Mouse (Mus musculus) right cerebral cortex, postnatal 14 days (tissue): Measurements from ENCODE around the gene Wrap53.
"Not testable (repeated sequence)": the region's sequence is repeated elsewhere in the genome, so short reads cannot be mapped to it uniquely, and the experiment has no call there.

Experiments used
- DNase-seq: peaks from one replicate; pipeline ENCODE4 v3.0.0; 2022

The Wrap53 gene

DNA sequence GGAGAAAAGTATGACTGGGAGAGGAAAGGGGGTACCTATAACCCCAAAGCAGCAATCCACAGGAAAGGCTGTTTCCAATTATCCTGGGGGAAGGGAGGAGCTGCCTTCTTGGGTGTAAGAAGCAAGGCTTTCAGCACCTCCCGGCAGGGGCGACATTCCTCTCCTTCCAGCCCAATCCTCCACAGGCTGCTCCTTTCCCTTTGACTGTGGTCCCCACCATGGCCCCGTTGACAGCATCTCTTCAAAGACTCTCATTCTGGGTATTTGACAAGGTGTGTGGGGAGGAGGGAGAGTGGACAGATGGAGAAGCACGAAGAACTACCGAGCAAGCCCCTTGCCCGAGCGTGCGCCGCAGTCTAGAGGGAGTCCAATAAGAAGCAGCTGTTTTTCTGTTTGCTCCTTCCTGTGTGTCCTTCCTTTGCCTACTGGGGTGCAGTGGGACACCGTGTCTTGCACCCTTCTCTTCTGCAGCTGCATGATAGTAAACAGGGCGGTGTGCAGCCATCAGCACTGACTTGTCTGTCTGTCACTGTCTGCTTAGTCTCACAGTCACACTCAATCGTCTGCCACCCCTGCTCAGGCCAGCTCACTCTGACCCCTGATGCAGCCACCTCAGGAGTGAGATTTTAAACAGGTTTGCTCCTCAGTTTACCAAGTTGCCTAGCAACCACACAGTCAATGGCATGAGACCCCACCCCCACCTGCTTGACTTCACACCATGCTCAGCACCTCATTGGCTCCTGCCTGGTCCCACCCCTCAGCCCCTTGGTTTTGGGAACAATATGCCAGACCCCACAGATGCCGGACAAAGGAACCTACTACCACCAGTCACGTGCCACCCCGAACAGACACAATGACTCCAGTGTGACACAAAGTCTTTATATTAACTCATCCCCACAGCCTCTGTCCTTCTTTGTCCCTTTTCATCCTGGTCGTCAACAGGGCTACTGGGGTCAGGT is 18.9 kb downstream of the Wrap53 start:
- no peak for DNase-seq

GRCm38 (mm10) chr11:69559851-69560765 is 19.9 kb downstream of the Wrap53 start, which contains the start of gene Efnb3:
Gene Efnb3, minus strand, starts transcription at chr11:69560205.
- peak; percentile 63 for DNase-seq

- DNase-seq = no peak
Observed at GRCm38 (mm10) chr11:69559183-69559582, 20.9 kb downstream of the Wrap53 start.

- DNase-seq = no peak
Observed at GRCm38 (mm10) chr11:69558756-69559155, 21.3 kb downstream of the Wrap53 start.

GRCm38 (mm10) chr11:69557381-69557958 is 22.6 kb downstream of the Wrap53 start:
- peak; percentile 66 for DNase-seq

- DNase-seq = no peak
Observed at GRCm38 (mm10) chr11:69554539-69555140, 25.4 kb downstream of the Wrap53 start.

DNA sequence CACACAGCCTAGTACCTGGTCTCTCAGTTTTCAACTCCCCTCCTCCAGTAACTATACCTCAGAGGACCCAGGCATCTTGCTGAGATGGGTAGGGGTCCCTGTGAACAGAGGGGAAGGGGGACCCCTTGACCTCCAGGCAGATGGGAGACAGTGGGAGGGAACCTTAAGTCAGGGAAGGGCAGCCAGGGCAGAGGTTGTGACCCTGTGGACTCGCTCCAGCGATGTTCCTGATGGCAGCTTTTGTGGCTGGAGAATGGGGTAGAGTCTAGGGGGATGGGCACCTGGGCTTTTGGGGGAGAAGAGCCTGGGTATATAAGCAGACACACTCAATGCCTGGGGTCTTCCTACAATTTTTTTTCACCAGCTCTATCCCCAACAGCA is 26.7 kb downstream of the Wrap53 start:
- DNase-seq = no peak

GRCm38 (mm10) chr11:69552622-69553340 is 27.3 kb downstream of the Wrap53 start:
- peak; percentile 70 for DNase-seq

DNA sequence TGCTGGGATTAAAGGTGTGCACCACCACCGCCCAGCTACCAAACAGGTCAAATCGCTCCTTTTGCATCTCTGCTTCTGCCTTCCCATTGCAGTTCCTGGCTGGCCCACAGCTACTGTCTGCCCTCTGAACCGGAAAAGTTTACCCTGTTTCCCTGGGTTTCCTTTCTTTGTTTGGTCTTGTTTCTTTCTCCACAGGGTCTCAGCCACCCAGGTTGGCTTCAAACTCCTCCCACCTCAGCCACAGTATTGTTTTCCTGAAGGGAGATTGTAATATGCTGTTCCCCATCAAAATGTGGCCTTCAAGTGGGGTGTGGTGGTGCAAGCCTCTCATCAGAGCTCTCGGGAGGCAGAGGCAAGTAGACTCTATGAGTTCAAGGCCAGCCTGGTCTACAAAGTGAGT is 28.7 kb downstream of the Wrap53 start:
- DNase-seq = no peak

DNA sequence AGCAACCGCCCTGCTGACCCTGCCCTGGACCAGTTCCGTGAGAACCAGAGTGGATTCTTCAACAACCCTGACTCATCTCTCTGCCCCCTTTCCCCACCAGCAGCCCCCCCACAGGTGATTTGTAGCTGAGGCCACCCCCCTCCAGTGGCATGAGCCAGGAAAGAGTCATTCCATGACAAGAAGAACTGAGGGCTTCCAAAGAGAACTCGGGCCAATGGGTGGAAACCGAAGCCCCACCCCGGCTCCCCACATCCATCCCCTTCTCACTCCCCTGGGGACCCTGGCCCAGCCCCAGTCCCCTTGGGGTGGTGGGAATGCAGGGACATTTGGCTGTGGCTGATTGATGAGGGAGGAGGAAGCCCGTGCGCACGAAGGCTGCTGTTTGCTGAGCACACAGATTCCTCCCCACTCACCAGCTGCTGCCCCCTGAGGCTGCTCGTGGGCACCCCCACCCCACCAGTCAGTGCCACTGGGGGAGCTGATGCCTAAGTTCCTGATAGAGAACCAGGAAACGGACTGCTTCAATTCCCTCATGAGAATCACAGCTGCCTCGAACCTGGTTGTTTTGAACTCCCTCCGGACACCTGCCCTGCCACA is 30.9 kb downstream of the Wrap53 start, which contains the start of gene Dnah2:
Dnah2 (minus strand) TSS at position 51 of the 597 bp plus-strand sequence.
- DNase-seq = no peak

DNA sequence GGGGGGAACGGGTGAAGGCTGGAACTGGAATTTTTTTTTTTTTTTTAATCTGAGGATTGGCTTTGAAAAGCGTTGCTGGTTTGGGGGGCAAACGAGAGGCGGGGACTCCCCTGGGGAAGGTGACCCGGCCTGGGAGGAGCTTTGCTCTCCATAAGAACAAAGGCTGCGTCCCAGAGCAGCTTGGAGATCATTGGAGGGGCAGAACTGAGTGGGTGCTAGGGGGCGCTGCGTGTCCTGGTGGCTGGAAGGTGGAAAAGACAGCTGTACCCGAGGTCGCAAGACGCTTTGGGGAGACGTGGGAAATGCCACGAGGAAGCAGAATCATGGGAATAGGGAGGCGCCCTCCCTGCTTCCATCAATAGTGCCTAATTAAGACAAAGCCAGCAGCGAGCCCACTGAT is 33.0 kb downstream of the Wrap53 start:
- peak; percentile 62 for DNase-seq

GRCm38 (mm10) chr11:69546423-69547053 is 33.5 kb downstream of the Wrap53 start:
- peak; percentile 89 for DNase-seq

DNA sequence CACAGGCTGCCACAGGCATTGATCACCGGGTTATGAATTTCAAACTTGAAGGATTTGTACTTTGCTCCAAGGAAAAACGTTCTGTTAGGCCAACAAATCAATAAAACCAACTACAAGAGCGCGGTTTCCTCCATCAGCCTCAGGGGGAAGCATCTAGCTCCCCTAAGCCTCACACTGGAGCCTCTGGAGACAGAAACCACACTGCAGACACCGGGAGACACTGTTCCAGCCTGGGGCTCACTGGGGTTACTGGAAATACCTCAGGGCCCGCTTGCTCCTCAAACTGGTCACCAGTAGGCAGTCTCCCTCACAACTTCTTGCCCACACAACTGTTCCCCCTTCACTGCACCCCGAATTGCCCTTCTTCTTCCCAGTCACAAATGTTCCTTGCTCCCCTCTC is 34.1 kb downstream of the Wrap53 start:
- DNase-seq = no peak

- DNase-seq = no peak
Observed at GRCm38 (mm10) chr11:69543598-69543997, 36.5 kb downstream of the Wrap53 start.

DNA sequence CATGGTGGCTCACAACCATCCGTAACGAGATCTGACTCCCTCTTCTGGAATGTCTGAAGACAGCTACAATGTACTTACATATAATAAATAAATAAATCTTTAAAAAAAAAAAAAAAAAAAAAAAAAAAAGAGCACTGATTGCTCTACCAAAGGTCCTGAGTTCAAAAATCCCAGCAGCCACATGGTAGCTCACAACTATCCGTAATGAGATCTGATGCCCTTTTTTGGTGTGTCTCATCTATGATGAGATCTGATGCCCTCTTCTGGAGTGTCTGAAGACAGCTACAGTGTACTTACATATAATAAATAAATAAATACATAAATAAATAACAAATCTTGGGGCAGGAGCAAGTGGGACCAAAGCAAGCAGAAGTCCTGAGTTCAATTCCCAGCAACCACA is 38.3 kb downstream of the Wrap53 start:
- DNase-seq = not testable (repeated sequence)

DNA sequence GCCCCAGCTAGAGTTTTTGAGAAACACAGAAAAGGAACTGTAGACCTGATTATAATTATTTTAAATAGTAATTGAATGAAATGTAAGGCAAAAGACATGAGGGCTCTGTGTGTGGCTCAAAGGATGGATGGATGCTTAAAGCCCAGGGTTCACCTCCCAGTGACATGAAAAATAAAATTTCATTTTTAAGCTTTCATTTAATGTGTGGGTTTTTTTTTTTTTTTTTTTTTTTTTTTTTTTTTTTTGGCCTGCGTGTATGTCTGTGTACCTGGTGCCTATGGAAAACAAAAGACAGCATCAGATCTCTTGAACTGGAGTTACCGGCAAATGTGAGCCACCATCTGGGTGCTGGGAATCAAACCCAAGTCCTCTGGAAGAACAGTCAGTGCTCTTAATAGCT is 39.4 kb downstream of the Wrap53 start:
- DNase-seq = no peak

DNA sequence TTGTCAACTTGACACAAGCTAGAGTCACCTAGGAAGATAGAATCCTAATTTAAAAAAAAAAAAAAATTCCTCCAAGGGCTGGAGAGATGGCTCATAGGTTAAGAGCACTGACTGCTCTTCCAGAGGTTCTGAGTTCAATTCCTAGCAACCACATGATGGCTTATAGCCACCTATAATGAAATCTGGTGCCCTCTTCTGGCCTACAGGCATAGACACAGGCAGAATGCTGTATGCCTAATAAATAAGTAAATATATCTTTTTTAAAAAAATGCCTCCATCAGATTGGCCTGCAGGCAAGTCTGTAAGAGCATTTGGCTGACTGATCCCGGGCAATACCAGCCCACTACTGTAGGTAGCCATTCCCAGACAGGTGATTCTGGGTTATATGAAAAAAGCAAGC is 45.1 kb downstream of the Wrap53 start:
- DNase-seq = no peak

- no peak for DNase-seq
Observed at GRCm38 (mm10) chr11:69532480-69533150, 47.4 kb downstream of the Wrap53 start.

GRCm38 (mm10) chr11:69530755-69531154 is 49.3 kb downstream of the Wrap53 start:
- DNase-seq = not testable (repeated sequence)

GRCm38 (mm10) chr11:69530281-69530680 is 49.8 kb downstream of the Wrap53 start:
- not testable (repeated sequence) for DNase-seq
